Mouse (Mus musculus) midbrain, embryonic 12.5 days (tissue): ENCODE measurements around the gene Khdrbs2. TPM values are rescaled to one million over a fixed set of nuclear protein-coding genes. Genes with fewer than 3 reads are reported as not detected.

ENCODE experiments used
- ATAC-seq: fragments of 200-750 bp; cut with Nextera tagmentation; 2 replicates; pipeline ENCODE4 v1.8.0; 2017; ENCODE audit warnings: low read depth, moderate TSS enrichment, moderate library complexity; ENCODE audit not compliant: low FRiP score
- H3K27ac ChIP-seq: fragments of 300-500 bp; sonication (generic); replicated peaks from 2 replicates; pipeline ENCODE4 v1.5.1; 2016; ENCODE audit warnings: mild to moderate bottlenecking
- H3K27me3 ChIP-seq: fragments of 300-500 bp; sonication (generic); 2 replicates; pipeline ENCODE4 v1.6.1; 2016; ENCODE audit warnings: mild to moderate bottlenecking
- H3K36me3 ChIP-seq: fragments of 300-500 bp; sonication (generic); 2 replicates; pipeline ENCODE4 v1.6.1; 2016
- H3K4me1 ChIP-seq: fragments of 300-500 bp; sonication (generic); 2 replicates; pipeline ENCODE4 v1.6.1; 2016
- H3K4me2 ChIP-seq: fragments of 300-500 bp; sonication (generic); replicated peaks from 2 replicates; pipeline ENCODE4 v1.6.1; 2016; ENCODE audit warnings: mild to moderate bottlenecking, moderate library complexity
- H3K4me3 ChIP-seq: fragments of 300-500 bp; sonication (generic); 2 replicates; pipeline ENCODE4 v1.5.1; 2016; ENCODE audit warnings: mild to moderate bottlenecking
- H3K9ac ChIP-seq: fragments of 300-500 bp; sonication (generic); replicated peaks from 2 replicates; pipeline ENCODE4 v1.6.1; 2016; ENCODE audit warnings: mild to moderate bottlenecking, moderate library complexity
- H3K9me3 ChIP-seq: fragments of 300-500 bp; sonication (generic); 2 replicates; pipeline ENCODE4 v1.6.1; 2016; ENCODE audit warnings: mild to moderate bottlenecking
- WGBS: fragments of 180-500 bp; shearing (Covaris S2); methylation state at CpG from one replicate; pipeline ENCODE4 v1.1.7; 2016; 5-methylcytosine and 5-hydroxymethylcytosine counted together
- polyA plus RNA-seq: library from polyadenylated mRNA; unstranded; fragments of >200 nt; fragmentation: Nextera tagmentation; extraction: Ambion mirVana; gene quantifications from 2 replicates; pipeline ENCODE4 v1.2.1, GENCODE M21; 2016

Gene Khdrbs2
- 20.6 and 23.5 TPM in 2 replicates for polyA plus RNA-seq

DNA sequence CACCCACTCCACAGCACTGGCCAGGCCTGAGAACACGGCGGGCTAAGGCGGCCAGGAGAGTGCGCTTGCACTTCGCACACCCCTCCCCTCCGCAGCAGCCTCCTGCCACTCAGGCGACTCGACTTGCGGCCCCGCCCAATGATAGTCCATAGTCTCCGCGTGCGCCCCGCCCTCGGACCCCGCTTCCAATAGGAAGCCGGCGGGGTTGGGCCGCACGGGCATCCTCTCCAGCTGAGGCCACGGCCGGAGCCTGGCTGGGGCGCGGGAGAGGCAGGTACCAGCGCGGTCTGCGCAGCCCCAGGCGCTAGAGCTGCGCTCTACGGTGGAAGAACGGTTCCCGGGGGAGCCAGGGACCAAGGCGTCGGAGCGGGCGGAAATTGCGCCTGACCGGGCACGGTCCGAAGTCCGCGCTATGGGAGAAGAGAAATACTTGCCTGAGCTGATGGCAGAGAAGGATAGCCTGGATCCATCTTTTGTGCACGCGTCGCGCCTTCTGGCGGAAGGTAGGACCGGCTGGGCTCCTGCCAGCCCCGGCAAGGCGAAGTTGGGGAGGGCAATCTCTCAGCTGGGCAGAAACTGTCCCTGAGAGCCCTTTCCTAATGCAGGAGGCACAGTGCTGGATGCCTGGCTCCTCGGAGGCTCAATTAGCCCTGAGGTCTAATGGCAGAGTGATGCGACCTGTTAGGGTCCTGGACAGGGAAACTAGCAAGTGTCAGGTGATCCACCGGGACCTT, at the start of gene Khdrbs2:
Khdrbs2 (plus strand) TSS at position 209 of the 734 bp plus-strand sequence.
- H3K27ac ChIP-seq, result peak within 1 kb of the TSS; percentile 73
- H3K9me3 ChIP-seq, result no peaks in the 10 kb centered on the region
- peak; percentile 100 for ATAC-seq
- peaks cover 5% of the 10 kb centered on the region; the same call in 1 of the 2 replicates for H3K4me1 ChIP-seq
- H3K9ac ChIP-seq, result peak within 1 kb of the TSS; percentile 62
- WGBS, result under 1% methylated on average over 53 of the region's 53 CpGs
- peak within 1 kb of the TSS; percentile 80 for H3K4me2 ChIP-seq
- peak within 1 kb of the TSS; percentile 64 for H3K4me3 ChIP-seq
- no peaks in the 10 kb centered on the region for H3K36me3 ChIP-seq
- H3K27me3 ChIP-seq, result no peaks in the 10 kb centered on the region

GRCm38 (mm10) chr1:32174566-32174965, 2.1 kb downstream of the Khdrbs2 start:
- Histone ChIP-seq H3K4me3 (peak overlapping the region; percentile 18; the same call in 1 of the 2 replicates), H3K9ac (no peak overlapping the region)
- 65% methylated on average over 5 of the region's 5 CpGs for WGBS

GRCm38 (mm10) chr1:32199664-32200260, 27.2 kb downstream of the Khdrbs2 start:
- H3K27me3 ChIP-seq, result no peaks in the 10 kb centered on the region
- H3K4me3 ChIP-seq, result no peak overlapping the region
- H3K4me1 ChIP-seq, result no peaks in the 10 kb centered on the region
- no peaks in the 10 kb centered on the region for H3K36me3 ChIP-seq
- no peak overlapping the region for H3K9ac ChIP-seq
- H3K4me2 ChIP-seq, result no peak overlapping the region
- peak; percentile 75 for ATAC-seq
- WGBS, result 38% methylated on average over 1 of the region's 1 CpGs
- H3K9me3 ChIP-seq, result no peaks in the 10 kb centered on the region
- H3K27ac ChIP-seq, result no peak overlapping the region

More at GRCm38 (mm10) chr1:32174566-32174965, 2.1 kb downstream of the Khdrbs2 start:
- H3K36me3 ChIP-seq, result no peaks in the 10 kb centered on the region
- no peaks in the 10 kb centered on the region for H3K27me3 ChIP-seq
- H3K4me1 ChIP-seq, result peaks cover 5% of the 10 kb centered on the region; the same call in 1 of the 2 replicates
- H3K4me2 ChIP-seq, result peak overlapping the region; percentile 19; the same call in 1 of the 2 replicates
- no peak for ATAC-seq
- no peaks in the 10 kb centered on the region for H3K9me3 ChIP-seq
- no peak overlapping the region for H3K27ac ChIP-seq

- Histone ChIP-seq H3K4me1 (no peaks in the 10 kb centered on the region), H3K9ac (no peak overlapping the region), H3K9me3 (no peaks in the 10 kb centered on the region), H3K36me3 (no peaks in the 10 kb centered on the region), H3K27me3 (no peaks in the 10 kb centered on the region), H3K4me2 (no peak overlapping the region), H3K27ac (no peak overlapping the region), H3K4me3 (no peak overlapping the region)
- ATAC-seq, result no peak
- WGBS, result 92% methylated on average over 5 of the region's 5 CpGs
These were observed 75.9 kb downstream of the Khdrbs2 start for GRCm38 (mm10) chr1:32248443-32248842.

- H3K4me2 ChIP-seq, result no peak overlapping the region
- H3K9me3 ChIP-seq, result no peaks in the 10 kb centered on the region
- no peaks in the 10 kb centered on the region for H3K27me3 ChIP-seq
- H3K36me3 ChIP-seq, result no peaks in the 10 kb centered on the region
- no peak overlapping the region for H3K9ac ChIP-seq
- no peaks in the 10 kb centered on the region for H3K4me1 ChIP-seq
- WGBS, result 91% methylated on average over 2 of the region's 2 CpGs
- no peak for ATAC-seq
- H3K27ac ChIP-seq, result no peak overlapping the region
- no peak overlapping the region for H3K4me3 ChIP-seq
These were observed 77.1 kb downstream of the Khdrbs2 start for GRCm38 (mm10) chr1:32249602-32250001.

DNA sequence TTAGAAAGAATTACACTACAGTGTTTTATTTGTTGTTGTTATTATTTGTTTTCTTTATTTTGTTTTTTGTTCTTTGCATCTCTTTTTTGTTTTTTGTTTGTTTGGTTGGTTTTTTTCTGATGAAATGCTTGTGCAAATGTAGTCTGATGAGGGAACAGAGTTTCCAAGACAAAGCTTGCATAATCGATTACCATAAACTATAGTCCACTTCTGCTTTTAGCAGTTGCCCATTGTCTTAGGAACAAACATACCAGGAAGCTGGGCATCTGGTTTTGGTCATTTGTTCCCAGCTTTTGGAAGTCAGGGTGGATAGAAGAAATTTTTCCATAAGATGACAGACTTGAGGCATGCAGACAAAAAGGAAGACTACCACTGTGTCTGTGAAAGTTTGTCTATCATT, 77.8 kb downstream of the Khdrbs2 start:
- no peaks in the 10 kb centered on the region for H3K27me3 ChIP-seq
- no peaks in the 10 kb centered on the region for H3K4me1 ChIP-seq
- 79% methylated on average over 1 of the region's 1 CpGs for WGBS
- no peak overlapping the region for H3K9ac ChIP-seq
- H3K36me3 ChIP-seq, result no peaks in the 10 kb centered on the region
- no peak overlapping the region for H3K4me3 ChIP-seq
- H3K27ac ChIP-seq, result no peak overlapping the region
- H3K9me3 ChIP-seq, result no peaks in the 10 kb centered on the region
- ATAC-seq, result no peak
- no peak overlapping the region for H3K4me2 ChIP-seq

- 96% methylated on average over 3 of the region's 3 CpGs for WGBS
These were observed 86.4 kb downstream of the Khdrbs2 start for GRCm38 (mm10) chr1:32258942-32259341.

GRCm38 (mm10) chr1:32270519-32270918, 98.0 kb downstream of the Khdrbs2 start:
- no peaks in the 10 kb centered on the region for H3K9me3 ChIP-seq
- WGBS, result 56% methylated on average over 3 of the region's 3 CpGs
- H3K4me1 ChIP-seq, result no peaks in the 10 kb centered on the region
- no peak overlapping the region for H3K9ac ChIP-seq
- H3K36me3 ChIP-seq, result no peaks in the 10 kb centered on the region
- H3K4me2 ChIP-seq, result no peak overlapping the region
- H3K27ac ChIP-seq, result no peak overlapping the region
- no peak overlapping the region for H3K4me3 ChIP-seq
- ATAC-seq, result peak; percentile 38; the same call in 1 of the 2 replicates
- no peaks in the 10 kb centered on the region for H3K27me3 ChIP-seq

More at GRCm38 (mm10) chr1:32258942-32259341, 86.4 kb downstream of the Khdrbs2 start:
- Histone ChIP-seq H3K27ac (no peak overlapping the region), H3K9me3 (no peaks in the 10 kb centered on the region), H3K9ac (no peak overlapping the region), H3K4me3 (no peak overlapping the region), H3K27me3 (no peaks in the 10 kb centered on the region), H3K4me1 (no peaks in the 10 kb centered on the region), H3K36me3 (no peaks in the 10 kb centered on the region), H3K4me2 (no peak overlapping the region)
- ATAC-seq, result no peak

DNA sequence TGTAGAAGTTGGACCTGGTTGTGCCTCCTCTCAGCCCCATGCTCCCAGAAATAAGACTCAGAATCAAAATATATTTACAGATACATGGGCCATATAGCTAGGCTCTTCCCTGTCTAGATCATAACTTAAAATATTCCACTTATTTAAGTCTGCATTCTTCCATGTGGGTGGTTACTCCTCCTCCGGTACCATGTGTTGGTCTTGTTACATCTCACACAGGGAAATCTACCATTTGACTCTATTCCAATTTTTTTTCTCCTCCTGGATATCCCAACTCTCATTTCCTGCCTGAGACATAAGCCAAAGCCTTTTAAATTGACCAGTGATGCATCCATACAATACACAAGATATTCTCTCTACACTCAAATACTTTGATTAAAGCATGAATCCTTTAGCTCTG, 122.2 kb downstream of the Khdrbs2 start:
- WGBS, result 97% methylated on average over 1 of the region's 1 CpGs
- no peak for ATAC-seq
- Histone ChIP-seq H3K4me2 (no peak overlapping the region), H3K27ac (no peak overlapping the region), H3K4me1 (0 out of 2 replicates have a peak, but pooled peaks cover 4% of the 10 kb centered on the region), H3K4me3 (no peak overlapping the region), H3K9ac (no peak overlapping the region), H3K27me3 (no peaks in the 10 kb centered on the region), H3K9me3 (no peaks in the 10 kb centered on the region), H3K36me3 (no peaks in the 10 kb centered on the region)

DNA sequence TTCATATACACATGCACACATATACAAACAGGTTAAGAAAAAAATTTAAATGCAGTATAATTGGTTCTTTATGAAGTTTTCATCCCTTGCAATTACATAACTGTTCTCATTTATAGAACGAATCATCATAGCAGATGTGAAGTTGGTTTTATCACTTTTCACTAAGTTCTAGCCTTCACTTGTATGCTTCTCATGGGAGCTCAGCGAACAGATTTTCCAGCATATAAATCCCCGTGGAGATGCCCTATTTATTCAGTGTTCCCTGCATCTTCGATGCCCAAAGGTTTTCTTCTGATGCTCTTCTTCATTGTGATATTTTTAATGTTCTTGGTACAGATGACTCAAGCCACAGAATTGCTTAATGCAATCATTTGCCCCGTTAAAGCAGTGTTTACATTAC, 128.9 kb downstream of the Khdrbs2 start:
- H3K4me1 ChIP-seq, result no peaks in the 10 kb centered on the region
- no peaks in the 10 kb centered on the region for H3K36me3 ChIP-seq
- no peaks in the 10 kb centered on the region for H3K9me3 ChIP-seq
- no peak for ATAC-seq
- H3K4me2 ChIP-seq, result no peak overlapping the region
- no peak overlapping the region for H3K27ac ChIP-seq
- no peaks in the 10 kb centered on the region for H3K27me3 ChIP-seq
- 83% methylated on average over 5 of the region's 5 CpGs for WGBS
- H3K9ac ChIP-seq, result no peak overlapping the region
- no peak overlapping the region for H3K4me3 ChIP-seq

DNA sequence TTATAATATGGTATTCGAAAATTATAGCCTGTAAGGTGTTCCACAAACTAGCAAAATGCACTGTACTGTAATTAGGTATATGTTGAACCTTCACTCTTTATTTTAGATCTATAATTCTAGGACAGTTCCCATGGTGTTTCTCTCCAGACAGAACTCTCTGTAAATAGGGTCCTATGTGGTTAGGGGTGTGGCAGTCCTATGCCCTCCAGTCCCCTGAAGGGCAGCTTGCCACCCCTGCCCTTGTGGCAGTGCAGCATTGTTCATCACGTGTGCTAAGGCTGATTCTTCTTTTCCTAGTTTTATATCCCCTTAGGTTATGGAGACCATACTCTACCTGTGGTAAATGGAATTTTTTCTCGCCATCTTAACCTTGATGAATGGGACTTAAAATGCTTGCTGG, 136.6 kb downstream of the Khdrbs2 start:
- no peak overlapping the region for H3K4me2 ChIP-seq
- no peak overlapping the region for H3K9ac ChIP-seq
- H3K27ac ChIP-seq, result no peak overlapping the region
- no peaks in the 10 kb centered on the region for H3K9me3 ChIP-seq
- no peak for ATAC-seq
- WGBS, result 79% methylated on average over 3 of the region's 3 CpGs
- H3K4me3 ChIP-seq, result no peak overlapping the region
- H3K27me3 ChIP-seq, result no peaks in the 10 kb centered on the region
- H3K4me1 ChIP-seq, result no peaks in the 10 kb centered on the region
- H3K36me3 ChIP-seq, result no peaks in the 10 kb centered on the region

DNA sequence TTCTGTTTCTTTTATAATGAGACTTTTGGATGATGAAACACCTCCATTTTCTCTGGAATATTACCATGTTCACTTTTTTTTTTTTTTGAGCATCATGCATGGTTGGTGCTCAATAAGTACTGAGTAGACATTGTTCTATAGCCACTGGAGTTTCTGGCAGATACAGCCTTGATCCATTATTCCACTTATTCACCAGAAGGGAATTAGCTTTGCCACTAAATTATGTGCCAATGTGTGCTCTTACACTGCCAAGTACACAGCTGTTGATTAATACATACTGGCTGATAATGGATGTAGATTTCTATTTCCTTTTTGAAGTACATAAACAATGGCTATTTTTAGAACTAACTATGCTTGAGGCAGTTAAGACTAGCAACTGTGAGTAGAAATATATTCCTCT, 137.1 kb downstream of the Khdrbs2 start:
- H3K27ac ChIP-seq, result no peak overlapping the region
- no peak overlapping the region for H3K4me2 ChIP-seq
- H3K9me3 ChIP-seq, result no peaks in the 10 kb centered on the region
- ATAC-seq, result no peak
- H3K36me3 ChIP-seq, result no peaks in the 10 kb centered on the region
- no peak overlapping the region for H3K9ac ChIP-seq
- H3K4me3 ChIP-seq, result no peak overlapping the region
- H3K4me1 ChIP-seq, result no peaks in the 10 kb centered on the region
- H3K27me3 ChIP-seq, result no peaks in the 10 kb centered on the region
